Mouse (Mus musculus): ENCODE measurements around the gene 4931422A03Rik. TPM values are rescaled to one million over a fixed set of nuclear protein-coding genes. Genes with fewer than 3 reads are reported as not detected.
A peak's percentile ranks its signal among the peaks of the same experiment; 100 is the strongest.
"Not testable (repeated sequence)": the region's sequence is repeated elsewhere in the genome, so short reads cannot be mapped to it uniquely, and the experiment has no call there.

4931422A03Rik gene
- polyA plus RNA-seq, 1 experiment: 8.3 TPM

- 36% methylated on average over 3 of the region's 3 CpGs for WGBS
- TF ChIP-seq CTCF (IDR thresholded peaks at IDR 0.05; ENCODE audit: control insufficient read depth, insufficient read depth, low read length): peak; percentile 76
- no peak for TF ChIP-seq POLR2A (IDR thresholded peaks at IDR 0.05; ENCODE audit: borderline replicate concordance, control insufficient read depth, low read depth, low read length)
- no peak overlapping the region for H3K27ac ChIP-seq (ENCODE audit: control insufficient read depth, insufficient read depth, low read depth, low read length, poor library complexity)
Measured at GRCm38 (mm10) chr2:104034832-104035472, 6.8 kb upstream of the 4931422A03Rik start.

DNA sequence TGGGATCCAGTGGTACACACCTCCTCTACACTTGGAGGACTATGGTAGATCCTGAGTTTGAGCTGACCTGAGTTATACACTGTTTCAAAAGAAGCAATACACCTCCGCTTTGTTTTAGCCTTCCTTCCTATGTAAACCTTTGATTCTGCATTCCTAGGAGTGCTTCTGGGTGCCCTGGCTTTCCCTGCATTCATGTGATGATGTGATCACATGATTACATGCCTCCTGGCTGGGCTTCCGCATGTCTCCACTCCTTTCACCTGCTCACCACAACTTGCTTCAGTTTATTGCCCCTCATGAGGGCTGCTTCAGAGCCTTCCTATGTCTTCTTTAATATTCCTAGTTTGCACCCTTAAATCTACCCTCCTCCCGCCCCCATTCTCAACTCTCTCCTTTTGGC, 3.9 kb upstream of the 4931422A03Rik start:
- no peaks in the 10 kb centered on the region; the same call in 1 of the 2 replicates for H3K4me1 ChIP-seq (ENCODE audit: control insufficient read depth, insufficient read depth, low read length)
- no peak overlapping the region for H3K27ac ChIP-seq (ENCODE audit: control insufficient read depth, insufficient read depth, low read depth, low read length, poor library complexity)
- TF ChIP-seq POLR2A (IDR thresholded peaks at IDR 0.05; ENCODE audit: borderline replicate concordance, control insufficient read depth, low read depth, low read length) (no peak), CTCF (IDR thresholded peaks at IDR 0.05; ENCODE audit: control insufficient read depth, insufficient read depth, low read length) (no peak)
- no peak overlapping the region for H3K4me3 ChIP-seq (replicated peaks; ENCODE audit: control insufficient read depth, low read depth, low read length)
- 86% methylated on average over 3 of the region's 3 CpGs for WGBS

More at GRCm38 (mm10) chr2:104034832-104035472, 6.8 kb upstream of the 4931422A03Rik start:
- Histone ChIP-seq H3K4me1 (ENCODE audit: control insufficient read depth, insufficient read depth, low read length) (no peaks in the 10 kb centered on the region), H3K4me3 (replicated peaks; ENCODE audit: control insufficient read depth, low read depth, low read length) (no peak overlapping the region)

DNA sequence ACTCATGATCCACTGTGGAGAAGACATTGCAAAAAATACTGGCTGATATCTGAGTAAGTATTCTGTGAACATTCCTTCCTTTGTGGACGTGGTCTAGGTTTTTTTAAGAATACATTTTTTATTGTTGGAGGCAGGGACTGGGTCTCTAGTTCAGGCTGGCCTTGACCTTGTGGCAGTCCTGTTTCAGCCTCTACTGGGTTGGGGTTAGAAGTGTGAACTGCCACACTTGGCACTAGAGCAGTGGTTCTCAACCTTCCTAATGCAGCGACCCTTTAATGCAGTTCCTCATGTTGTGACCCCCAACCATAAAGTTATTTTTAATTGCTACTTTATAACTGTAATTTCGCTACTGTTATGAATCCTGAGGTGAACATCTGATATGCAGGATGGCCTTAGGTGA, 2.2 kb upstream of the 4931422A03Rik start:
- WGBS: 70% methylated on average over 3 of the region's 3 CpGs
- no peak overlapping the region for H3K27ac ChIP-seq (ENCODE audit: control insufficient read depth, insufficient read depth, low read depth, low read length, poor library complexity)
- no peaks in the 10 kb centered on the region; the same call in 1 of the 2 replicates for H3K4me1 ChIP-seq (ENCODE audit: control insufficient read depth, insufficient read depth, low read length)
- TF ChIP-seq POLR2A (IDR thresholded peaks at IDR 0.05; ENCODE audit: borderline replicate concordance, control insufficient read depth, low read depth, low read length) (no peak), CTCF (IDR thresholded peaks at IDR 0.05; ENCODE audit: control insufficient read depth, insufficient read depth, low read length) (no peak)
- no peak overlapping the region for H3K4me3 ChIP-seq (replicated peaks; ENCODE audit: control insufficient read depth, low read depth, low read length)

GRCm38 (mm10) chr2:104029074-104029473, 913 bp upstream of the 4931422A03Rik start:
- no peaks in the 10 kb centered on the region; the same call in 1 of the 2 replicates for H3K4me1 ChIP-seq (ENCODE audit: control insufficient read depth, insufficient read depth, low read length)
- no peak overlapping the region for H3K27ac ChIP-seq (ENCODE audit: control insufficient read depth, insufficient read depth, low read depth, low read length, poor library complexity)
- TF ChIP-seq POLR2A (IDR thresholded peaks at IDR 0.05; ENCODE audit: borderline replicate concordance, control insufficient read depth, low read depth, low read length) (no peak), CTCF (IDR thresholded peaks at IDR 0.05; ENCODE audit: control insufficient read depth, insufficient read depth, low read length) (no peak)
- WGBS: 18% methylated on average over 2 of the region's 2 CpGs
- H3K4me3 ChIP-seq (replicated peaks; ENCODE audit: control insufficient read depth, low read depth, low read length): peak overlapping the region; percentile 52

GRCm38 (mm10) chr2:104027458-104028138, 563 bp downstream of the 4931422A03Rik start, which contains the start of gene Fbxo3:
Fbxo3 (plus strand) TSS chr2:104027721.
- peak within 1 kb of the TSS; percentile 100 for H3K4me3 ChIP-seq (replicated peaks; ENCODE audit: control insufficient read depth, low read depth, low read length)
- H3K4me1 ChIP-seq (ENCODE audit: control insufficient read depth, insufficient read depth, low read length): no peaks in the 10 kb centered on the region; the same call in 1 of the 2 replicates
- H3K27ac ChIP-seq (ENCODE audit: control insufficient read depth, insufficient read depth, low read depth, low read length, poor library complexity): peak within 1 kb of the TSS; percentile 91
- WGBS: 2% methylated on average over 43 of the region's 44 CpGs
- TF ChIP-seq CTCF (IDR thresholded peaks at IDR 0.05; ENCODE audit: control insufficient read depth, insufficient read depth, low read length): peak; percentile 24; the same call in 1 of the 2 replicates
- peak; percentile 85 for TF ChIP-seq POLR2A (IDR thresholded peaks at IDR 0.05; ENCODE audit: borderline replicate concordance, control insufficient read depth, low read depth, low read length)

GRCm38 (mm10) chr2:104024656-104025055, 3.5 kb downstream of the 4931422A03Rik start:
- no peak for TF ChIP-seq POLR2A (IDR thresholded peaks at IDR 0.05; ENCODE audit: borderline replicate concordance, control insufficient read depth, low read depth, low read length)
- Histone ChIP-seq H3K4me1 (ENCODE audit: control insufficient read depth, insufficient read depth, low read length) (no peaks in the 10 kb centered on the region; the same call in 1 of the 2 replicates), H3K4me3 (replicated peaks; ENCODE audit: control insufficient read depth, low read depth, low read length) (no peak overlapping the region), H3K27ac (ENCODE audit: control insufficient read depth, insufficient read depth, low read depth, low read length, poor library complexity) (no peak overlapping the region)
- 95% methylated on average over 4 of the region's 4 CpGs for WGBS

- Histone ChIP-seq H3K27ac (ENCODE audit: control insufficient read depth, insufficient read depth, low read depth, low read length, poor library complexity) (no peak overlapping the region), H3K4me1 (ENCODE audit: control insufficient read depth, insufficient read depth, low read length) (no peaks in the 10 kb centered on the region; the same call in 1 of the 2 replicates), H3K4me3 (replicated peaks; ENCODE audit: control insufficient read depth, low read depth, low read length) (no peak overlapping the region)
- WGBS: 57% methylated on average over 7 of the region's 7 CpGs
- TF ChIP-seq POLR2A (IDR thresholded peaks at IDR 0.05; ENCODE audit: borderline replicate concordance, control insufficient read depth, low read depth, low read length) (no peak), CTCF (IDR thresholded peaks at IDR 0.05; ENCODE audit: control insufficient read depth, insufficient read depth, low read length) (no peak)
Measured at GRCm38 (mm10) chr2:104023096-104023495, 5.1 kb downstream of the 4931422A03Rik start.

GRCm38 (mm10) chr2:104008853-104009252, 19.3 kb downstream of the 4931422A03Rik start:
- H3K27ac ChIP-seq (ENCODE audit: control insufficient read depth, insufficient read depth, low read depth, low read length, poor library complexity): not testable (repeated sequence)
- WGBS: 83% methylated on average over 3 of the region's 3 CpGs

More at GRCm38 (mm10) chr2:104008853-104009252, 19.3 kb downstream of the 4931422A03Rik start:
- not testable (repeated sequence) for H3K4me1 ChIP-seq (ENCODE audit: control insufficient read depth, insufficient read depth, low read length); H3K4me3 ChIP-seq (replicated peaks; ENCODE audit: control insufficient read depth, low read depth, low read length)

All from bone marrow, adult 2 months (tissue).